Mouse (Mus musculus) hematopoietic stem cell, adult 5-6 weeks (primary cell): ENCODE results near the gene Mid2. TPM values are rescaled to one million over a fixed set of nuclear protein-coding genes. Genes with fewer than 3 reads are reported as not detected.

Experiments used
- total RNA-seq: library from RNA; stranded (forward); fragments of 172-1452, 232-1000 nt; gene quantifications from 2 replicates; pipeline ENCODE4 v1.2.3, GENCODE M21; 2017

Gene Mid2
- total RNA-seq, 1 experiment from 2014 or later = 0.84 TPM

Other genes starting within 250 kb of the Mid2 start
- gene Prps1, start 208.0 kb upstream of the Mid2 start, total RNA-seq = 43.8 and 57.8 TPM in 2 replicates
- 66.6 and 70.2 TPM in 2 replicates for gene Tsc22d3, start 63.9 kb upstream of the Mid2 start, total RNA-seq
- not detected in 2 replicates for gene Tex13b, start 148.8 kb downstream of the Mid2 start, total RNA-seq
- gene Vsig1, start 243.0 kb downstream of the Mid2 start, total RNA-seq = not detected in 2 replicates